Mouse (Mus musculus) lung, embryonic 15.5 days (tissue): Measurements from ENCODE around the gene Relb. TPM values are rescaled to one million over a fixed set of nuclear protein-coding genes. Genes with fewer than 3 reads are reported as not detected.
"Not testable (repeated sequence)": the region's sequence is repeated elsewhere in the genome, so short reads cannot be mapped to it uniquely, and the experiment has no call there.

Experiments
- ATAC-seq: fragments of 200-750 bp; cut with Nextera tagmentation; 2 replicates; pipeline ENCODE4 v1.8.0; 2017; ENCODE audit warnings: moderate number of reproducible peaks, borderline replicate concordance; ENCODE audit not compliant: low FRiP score, low TSS enrichment; ENCODE audit errors: extremely low read depth
- H3K27ac ChIP-seq: fragments of 300-500 bp; sonication (generic); 2 replicates; pipeline ENCODE4 v1.5.1; 2015; ENCODE audit warnings: moderate library complexity, mild to moderate bottlenecking, inconsistent platforms
- H3K27me3 ChIP-seq: fragments of 300-500 bp; sonication (generic); 2 replicates; pipeline ENCODE4 v1.6.1; 2015; ENCODE audit warnings: inconsistent platforms
- H3K36me3 ChIP-seq: fragments of 300-500 bp; sonication (generic); 2 replicates; pipeline ENCODE4 v1.6.1; 2015; ENCODE audit warnings: inconsistent platforms
- H3K4me1 ChIP-seq: fragments of 300-500 bp; sonication (generic); 2 replicates; pipeline ENCODE4 v1.6.1; 2015; ENCODE audit warnings: inconsistent platforms
- H3K4me2 ChIP-seq: fragments of 300-500 bp; sonication (generic); 2 replicates; pipeline ENCODE4 v1.6.1; 2015; ENCODE audit warnings: inconsistent platforms, mild to moderate bottlenecking, moderate library complexity
- H3K4me3 ChIP-seq: fragments of 300-500 bp; sonication (generic); 2 replicates; pipeline ENCODE4 v1.5.1; 2015; ENCODE audit warnings: mild to moderate bottlenecking, inconsistent platforms
- H3K9ac ChIP-seq: fragments of 300-500 bp; sonication (generic); 2 replicates; pipeline ENCODE4 v1.6.1; 2015; ENCODE audit warnings: inconsistent platforms
- H3K9me3 ChIP-seq: fragments of 300-500 bp; sonication (generic); 2 replicates; pipeline ENCODE4 v1.6.1; 2016; ENCODE audit warnings: inconsistent platforms
- WGBS: fragments of 180-500 bp; shearing (Covaris S2); methylation state at CpG from one replicate; pipeline ENCODE4 v1.1.7; 2015; 5-methylcytosine and 5-hydroxymethylcytosine counted together
- polyA plus RNA-seq: library from polyadenylated mRNA; unstranded; fragments of >200 nt; fragmentation: Nextera tagmentation; extraction: Ambion mirVana; gene quantifications from 2 replicates; pipeline ENCODE4 v1.2.1, GENCODE M21; 2015

The Relb gene
- polyA plus RNA-seq, 1 experiment from 2014 or later, result 8.8 TPM

GRCm38 (mm10) chr7:19604606-19605214 is 24.5 kb downstream of the Relb start:
- 0 out of 2 replicates have a peak overlapping the region, but pooled peaks have one; percentile 50 for H3K27ac ChIP-seq
- peaks cover 25% of the 10 kb centered on the region for H3K36me3 ChIP-seq
- peak overlapping the region; percentile 83 for H3K4me2 ChIP-seq
- peak overlapping the region; percentile 97 for H3K4me3 ChIP-seq
- H3K9ac ChIP-seq, ATAC-seq, H3K9me3 ChIP-seq, H3K27me3 ChIP-seq: not testable (repeated sequence)
- H3K4me1 ChIP-seq, result peaks cover 19% of the 10 kb centered on the region
- WGBS, result 57% methylated on average over 10 of the region's 10 CpGs

- WGBS, result under 1% methylated on average over 57 of the region's 57 CpGs
- peak within 1 kb of the TSS; percentile 97 for H3K9ac ChIP-seq
- peaks cover 19% of the 10 kb centered on the region for H3K4me1 ChIP-seq
- H3K27me3 ChIP-seq, result no peaks in the 10 kb centered on the region
- peak; percentile 94 for ATAC-seq
- H3K36me3 ChIP-seq, result peaks cover 32% of the 10 kb centered on the region
- H3K27ac ChIP-seq, result peak within 1 kb of the TSS; percentile 76
- no peaks in the 10 kb centered on the region for H3K9me3 ChIP-seq
- peak within 1 kb of the TSS; percentile 83 for H3K4me2 ChIP-seq
- H3K4me3 ChIP-seq, result peak within 1 kb of the TSS; percentile 97
These were observed 25.2 kb downstream of the Relb start, which contains the start of gene Clasrp for GRCm38 (mm10) chr7:19603849-19604605. Gene Clasrp, minus strand, starts transcription at chr7:19604486.

- H3K27ac ChIP-seq, result no peak overlapping the region
- H3K9ac ChIP-seq, result peak overlapping the region; percentile 97
- 77% methylated on average over 12 of the region's 12 CpGs for WGBS
These were observed 26.2 kb downstream of the Relb start for GRCm38 (mm10) chr7:19603055-19603454.

GRCm38 (mm10) chr7:19600562-19600961 is 28.7 kb downstream of the Relb start:
- no peak overlapping the region for H3K9ac ChIP-seq

More at GRCm38 (mm10) chr7:19603055-19603454, 26.2 kb downstream of the Relb start:
- Histone ChIP-seq H3K4me2 (peak overlapping the region; percentile 83), H3K4me1 (peaks cover 19% of the 10 kb centered on the region), H3K27me3 (no peaks in the 10 kb centered on the region), H3K36me3 (peaks cover 39% of the 10 kb centered on the region), H3K4me3 (peak overlapping the region; percentile 97), H3K9me3 (no peaks in the 10 kb centered on the region)
- ATAC-seq, result no peak

GRCm38 (mm10) chr7:19593061-19593730 is 36.0 kb downstream of the Relb start:
- WGBS, result 82% methylated on average over 10 of the region's 10 CpGs

More at GRCm38 (mm10) chr7:19600562-19600961, 28.7 kb downstream of the Relb start:
- 65% methylated on average over 5 of the region's 5 CpGs for WGBS
- no peak for ATAC-seq
- Histone ChIP-seq H3K27ac (no peak overlapping the region), H3K36me3 (peaks cover 50% of the 10 kb centered on the region), H3K4me1 (peaks cover 19% of the 10 kb centered on the region), H3K4me3 (no peak overlapping the region), H3K4me2 (no peak overlapping the region), H3K9me3 (no peaks in the 10 kb centered on the region), H3K27me3 (no peaks in the 10 kb centered on the region)

GRCm38 (mm10) chr7:19589917-19590316 is 39.3 kb downstream of the Relb start:
- Histone ChIP-seq H3K9me3 (no peaks in the 10 kb centered on the region), H3K9ac (no peak overlapping the region), H3K36me3 (peaks cover 85% of the 10 kb centered on the region), H3K27ac (no peak overlapping the region), H3K4me3 (no peak overlapping the region), H3K4me1 (no peaks in the 10 kb centered on the region), H3K27me3 (no peaks in the 10 kb centered on the region), H3K4me2 (no peak overlapping the region)
- WGBS, result 60% methylated on average over 3 of the region's 3 CpGs
- ATAC-seq, result no peak

More at GRCm38 (mm10) chr7:19593061-19593730, 36.0 kb downstream of the Relb start:
- Histone ChIP-seq H3K9ac (no peak overlapping the region), H3K4me2 (no peak overlapping the region), H3K9me3 (no peaks in the 10 kb centered on the region), H3K4me3 (no peak overlapping the region), H3K4me1 (no peaks in the 10 kb centered on the region), H3K27ac (no peak overlapping the region), H3K36me3 (peaks cover 73% of the 10 kb centered on the region), H3K27me3 (no peaks in the 10 kb centered on the region)
- ATAC-seq, result no peak

- ATAC-seq, result no peak
- 40% methylated on average over 3 of the region's 3 CpGs for WGBS
- H3K27me3 ChIP-seq, result no peaks in the 10 kb centered on the region
- no peak overlapping the region for H3K4me3 ChIP-seq
- H3K9ac ChIP-seq, result no peak overlapping the region
- H3K27ac ChIP-seq, result no peak overlapping the region
- H3K9me3 ChIP-seq, result no peaks in the 10 kb centered on the region
- H3K4me2 ChIP-seq, result no peak overlapping the region
- peaks cover 92% of the 10 kb centered on the region for H3K36me3 ChIP-seq
- H3K4me1 ChIP-seq, result no peaks in the 10 kb centered on the region
These were observed 40.0 kb downstream of the Relb start for GRCm38 (mm10) chr7:19589207-19589606.

- Histone ChIP-seq H3K27ac (no peak overlapping the region), H3K36me3 (peaks cover 87% of the 10 kb centered on the region), H3K9ac (no peak overlapping the region), H3K4me1 (no peaks in the 10 kb centered on the region), H3K4me3 (no peak overlapping the region), H3K27me3 (no peaks in the 10 kb centered on the region), H3K9me3 (no peaks in the 10 kb centered on the region), H3K4me2 (no peak overlapping the region)
- WGBS, result 83% methylated on average over 46 of the region's 46 CpGs
- ATAC-seq, result no peak
These were observed 43.0 kb downstream of the Relb start for GRCm38 (mm10) chr7:19586269-19586668.

GRCm38 (mm10) chr7:19580634-19581033 is 48.6 kb downstream of the Relb start:
- 81% methylated on average over 8 of the region's 8 CpGs for WGBS
- no peak overlapping the region for H3K4me3 ChIP-seq
- H3K36me3 ChIP-seq, result peaks cover 48% of the 10 kb centered on the region
- ATAC-seq, result peak; percentile 12; the same call in 1 of the 2 replicates
- no peaks in the 10 kb centered on the region for H3K9me3 ChIP-seq
- no peak overlapping the region for H3K9ac ChIP-seq
- H3K4me2 ChIP-seq, result no peak overlapping the region
- H3K4me1 ChIP-seq, result peaks cover 11% of the 10 kb centered on the region
- peaks cover 32% of the 10 kb centered on the region for H3K27me3 ChIP-seq
- H3K27ac ChIP-seq, result no peak overlapping the region

- H3K36me3 ChIP-seq, result peaks cover 41% of the 10 kb centered on the region
- ATAC-seq, result no peak
- H3K9ac ChIP-seq, result no peak overlapping the region
- no peak overlapping the region for H3K4me3 ChIP-seq
- peaks cover 11% of the 10 kb centered on the region for H3K4me1 ChIP-seq
- H3K27me3 ChIP-seq, result peaks cover 33% of the 10 kb centered on the region
- H3K27ac ChIP-seq, result no peak overlapping the region
- WGBS, result 81% methylated on average over 10 of the region's 10 CpGs
- no peaks in the 10 kb centered on the region for H3K9me3 ChIP-seq
- H3K4me2 ChIP-seq, result no peak overlapping the region
These were observed 49.5 kb downstream of the Relb start for GRCm38 (mm10) chr7:19579751-19580150.

- Histone ChIP-seq H3K4me1 (peaks cover 18% of the 10 kb centered on the region), H3K27me3 (peaks cover 35% of the 10 kb centered on the region), H3K9me3 (no peaks in the 10 kb centered on the region), H3K36me3 (peaks cover 28% of the 10 kb centered on the region), H3K9ac (no peak overlapping the region), H3K27ac (no peak overlapping the region), H3K4me2 (peak overlapping the region; percentile 89; the same call in 1 of the 2 replicates), H3K4me3 (no peak overlapping the region)
- 60% methylated on average over 4 of the region's 4 CpGs for WGBS
- no peak for ATAC-seq
These were observed 50.8 kb downstream of the Relb start for GRCm38 (mm10) chr7:19578436-19578835.
